Mouse (Mus musculus): Measurements from ENCODE around the gene Pptc7. TPM values are rescaled to one million over a fixed set of nuclear protein-coding genes. Genes with fewer than 3 reads are reported as not detected.

The Pptc7 gene
- 38.6 TPM for polyA plus RNA-seq (2015; fragmentation: Illumina TruSeq; extraction: RNeasy Lipid Tissue Mini Kit (QIAGEN cat#74804); ENCODE audit: low read depth, low replicate concordance)

DNA sequence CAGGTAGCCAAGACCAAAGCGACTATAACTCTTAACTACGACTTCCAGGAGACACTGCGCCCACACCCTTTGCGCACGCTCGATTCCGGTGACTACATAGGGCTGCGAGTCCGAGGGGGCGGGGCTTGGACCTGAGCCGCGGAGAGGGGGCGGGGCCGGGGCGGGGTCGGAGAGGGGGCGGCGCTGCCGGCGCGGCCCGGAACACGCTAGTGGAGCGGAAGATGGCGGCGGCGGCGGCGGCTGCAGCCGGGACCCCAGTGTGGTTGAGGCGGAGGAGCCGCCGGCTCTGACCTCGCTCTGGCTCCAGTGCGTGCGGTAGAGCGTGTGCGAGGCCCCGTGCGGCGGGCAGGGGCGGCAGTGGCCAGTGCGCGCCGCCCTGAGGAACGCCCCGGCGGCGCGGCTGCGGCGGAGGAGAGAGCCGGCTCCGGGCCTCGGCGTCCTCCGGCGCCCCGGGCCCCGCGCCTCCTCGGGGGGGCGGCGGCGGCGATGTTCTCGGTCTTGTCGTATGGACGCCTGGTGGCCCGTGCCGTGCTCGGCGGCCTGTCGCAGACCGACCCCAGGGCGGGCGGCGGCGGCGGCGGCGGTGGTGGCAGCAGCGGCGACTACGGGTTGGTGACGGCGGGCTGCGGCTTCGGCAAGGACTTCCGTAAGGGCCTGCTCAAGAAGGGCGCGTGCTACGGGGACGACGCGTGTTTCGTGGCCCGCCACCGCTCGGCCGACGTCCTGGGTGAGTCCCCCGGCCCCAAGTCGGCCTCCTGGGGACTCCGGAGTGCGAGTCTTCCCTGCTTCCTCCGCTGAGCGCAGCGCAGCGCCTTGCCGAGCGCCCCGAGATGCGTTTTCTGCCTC lies at the start of gene Pptc7:
TSS of gene Pptc7 (plus strand) at position 183 of the 846 bp plus-strand sequence.

DNA sequence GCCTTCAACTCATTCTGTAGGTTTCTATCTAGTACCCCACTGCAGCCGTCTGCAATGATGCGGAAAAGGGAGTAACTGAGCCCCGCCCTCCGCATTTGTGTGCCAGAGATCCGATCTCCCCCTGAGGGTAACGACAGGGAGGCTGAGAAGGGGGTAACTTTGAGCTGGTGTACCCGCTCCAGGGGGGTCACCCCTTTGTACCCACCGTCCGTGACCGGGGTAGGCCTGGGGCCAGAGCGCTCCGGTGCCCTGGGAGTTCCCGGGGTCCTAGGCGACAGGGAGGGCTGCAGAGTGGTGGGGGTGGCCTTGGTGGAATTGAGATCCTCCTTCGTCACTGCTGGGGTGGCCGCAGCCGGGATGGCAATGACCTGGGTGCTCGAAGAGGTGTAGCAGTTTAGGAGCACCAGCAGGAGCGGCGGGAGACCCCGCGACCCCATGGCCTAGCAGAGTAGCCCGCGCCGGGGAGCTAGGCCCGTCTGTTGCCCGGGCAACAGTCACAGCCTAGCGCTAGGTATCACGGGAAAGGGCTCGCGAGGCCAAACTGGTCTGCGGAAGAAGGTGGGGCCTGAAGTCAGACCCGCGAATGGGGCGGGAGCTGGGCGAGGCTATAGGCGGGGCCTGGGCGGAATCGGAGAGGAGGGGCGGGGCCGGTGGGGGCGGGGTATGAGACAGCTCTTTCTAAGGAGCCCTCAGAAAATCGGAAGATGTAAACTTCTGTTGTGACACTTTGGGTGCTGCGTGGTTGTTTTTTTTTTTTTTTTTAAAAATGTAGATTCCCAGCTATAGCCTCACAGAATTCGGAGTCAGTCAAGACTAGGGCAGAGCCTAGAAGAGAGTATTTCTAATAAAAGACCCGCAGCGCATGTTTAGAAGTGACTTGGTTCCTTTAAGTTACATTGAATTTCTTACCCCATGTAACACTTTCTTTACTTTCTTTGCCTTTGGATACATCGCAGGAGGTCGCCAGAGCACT lies 19.9 kb upstream of the Pptc7 start, which contains the start of gene Tctn1:
TSS of gene Tctn1 (minus strand) at position 528 of the 973 bp plus-strand sequence.

DNA sequence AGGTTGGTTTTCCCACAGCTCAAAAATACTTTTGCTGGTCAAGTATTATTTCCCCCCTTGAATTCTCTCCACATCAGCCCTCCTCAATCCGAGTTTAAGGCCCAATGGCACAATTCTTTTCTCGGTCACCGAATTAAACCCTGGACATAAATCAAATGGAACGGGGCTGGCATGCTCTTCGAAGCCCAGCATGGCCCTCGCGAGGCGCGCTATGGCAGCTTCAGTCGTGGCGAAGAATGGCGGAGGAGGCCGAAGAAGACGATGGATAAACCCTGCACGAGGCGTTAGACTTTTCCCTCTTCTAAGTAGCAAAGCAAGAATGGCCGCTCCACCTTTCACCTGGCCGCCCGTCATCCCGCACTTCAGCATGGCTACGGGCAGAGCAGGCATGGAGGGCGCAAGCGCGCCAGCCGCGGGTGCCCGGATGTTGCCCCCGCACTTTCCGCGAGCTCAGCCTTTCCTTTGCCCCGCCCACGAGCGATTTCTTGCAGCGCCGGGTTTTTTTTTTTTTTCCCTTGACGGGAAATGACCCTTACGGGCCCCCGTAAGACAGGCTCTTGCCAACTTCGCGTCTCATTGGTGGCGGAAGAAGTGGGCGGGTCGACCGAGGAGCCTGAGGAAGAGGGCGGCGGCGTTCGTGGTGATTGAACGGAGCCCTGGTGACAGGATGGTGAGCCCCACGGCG lies 69.8 kb downstream of the Pptc7 start, which contains the start of the genes Rad9b and Vps29:
TSS of gene Rad9b (minus strand) at position 427 of the 685 bp plus-strand sequence.
TSS of gene Vps29 (plus strand) at position 563 of the 685 bp plus-strand sequence.

DNA sequence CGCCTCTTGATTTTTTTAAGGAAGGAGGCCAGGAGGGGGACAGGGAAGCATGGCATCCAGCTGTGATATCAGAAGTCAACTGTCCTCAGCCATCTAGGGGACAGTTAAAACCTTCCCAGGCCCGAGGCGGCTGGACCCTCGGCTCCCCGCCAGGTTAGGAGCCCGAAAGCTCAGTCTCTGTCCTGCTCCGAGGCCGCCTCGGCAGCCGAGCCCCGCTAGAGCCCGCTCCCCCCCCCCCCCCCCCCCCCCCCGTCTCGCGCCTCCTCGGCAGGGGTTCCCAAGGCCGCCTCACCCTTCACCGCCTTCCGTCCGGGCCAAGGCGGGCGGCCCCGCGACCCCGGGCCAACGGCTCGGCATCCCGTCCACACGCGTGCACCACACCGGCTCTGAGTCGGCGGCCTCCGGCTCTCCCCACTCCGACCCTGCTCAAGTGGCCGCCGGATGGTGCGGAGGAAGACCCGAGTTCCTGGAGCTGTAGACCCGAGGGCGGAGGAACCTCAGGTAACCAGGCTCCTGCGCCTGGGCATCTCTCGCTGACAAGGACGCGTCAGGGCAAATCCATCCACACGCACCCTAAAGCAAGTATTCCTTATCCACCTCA lies 87.5 kb downstream of the Pptc7 start, which contains the start of gene Gpn3:
TSS of gene Gpn3 (plus strand) at position 286 of the 601 bp plus-strand sequence.

DNA sequence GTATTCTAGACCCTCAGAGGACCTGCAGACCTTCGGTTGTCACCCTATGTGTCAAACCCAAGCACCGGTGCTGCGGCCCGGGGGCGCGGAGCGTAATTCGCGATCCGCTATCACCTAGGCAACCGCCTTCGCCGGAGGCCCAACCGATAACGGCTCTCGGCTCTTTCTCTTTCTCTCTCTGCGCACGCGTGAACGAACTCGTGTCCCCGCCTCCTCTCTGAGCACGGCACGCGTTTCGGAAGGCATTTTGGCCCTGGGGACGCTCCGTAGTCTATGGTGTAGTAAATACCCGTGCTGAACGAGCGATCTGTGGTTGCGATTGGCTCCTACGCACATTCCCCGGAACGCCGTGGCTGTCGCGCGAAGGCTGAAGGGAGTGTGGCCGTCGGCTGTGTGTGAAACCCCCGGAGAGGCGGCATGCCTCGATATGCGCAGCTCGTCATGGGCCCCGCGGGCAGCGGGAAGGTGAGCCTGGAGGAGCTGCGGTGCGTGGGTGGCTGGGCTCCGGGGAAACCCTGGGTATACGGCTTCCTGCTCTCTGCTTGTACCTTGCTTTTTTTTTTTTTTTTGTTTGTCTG lies 88.1 kb downstream of the Pptc7 start, which contains the start of gene Fam216a:
TSS of gene Fam216a (minus strand) at position 173 of the 578 bp plus-strand sequence.

Other genes starting within 250 kb of the Pptc7 start
- 45.2 TPM for gene Cux2, start 234.3 kb upstream of the Pptc7 start, polyA plus RNA-seq (2015; fragmentation: Illumina TruSeq; extraction: RNeasy Lipid Tissue Mini Kit (QIAGEN cat#74804); ENCODE audit: low read depth, low replicate concordance)
- 6.2 TPM for gene Myl2, start 183.4 kb upstream of the Pptc7 start, polyA plus RNA-seq (2015; fragmentation: Illumina TruSeq; extraction: RNeasy Lipid Tissue Mini Kit (QIAGEN cat#74804); ENCODE audit: low read depth, low replicate concordance)
- gene Ccdc63, start 143.5 kb upstream of the Pptc7 start, polyA plus RNA-seq (2015; fragmentation: Illumina TruSeq; extraction: RNeasy Lipid Tissue Mini Kit (QIAGEN cat#74804); ENCODE audit: low read depth, low replicate concordance), result 1.8 TPM
- gene Ppp1cc, start 126.1 kb upstream of the Pptc7 start, polyA plus RNA-seq (2015; fragmentation: Illumina TruSeq; extraction: RNeasy Lipid Tissue Mini Kit (QIAGEN cat#74804); ENCODE audit: low read depth, low replicate concordance), result 233 TPM
- gene Hvcn1, start 77.6 kb upstream of the Pptc7 start, polyA plus RNA-seq (2015; fragmentation: Illumina TruSeq; extraction: RNeasy Lipid Tissue Mini Kit (QIAGEN cat#74804); ENCODE audit: low read depth, low replicate concordance), result 2.3 TPM
- 13.6 TPM for gene Tctn1, start 19.9 kb upstream of the Pptc7 start, polyA plus RNA-seq (2015; fragmentation: Illumina TruSeq; extraction: RNeasy Lipid Tissue Mini Kit (QIAGEN cat#74804); ENCODE audit: low read depth, low replicate concordance)
- 4.4 TPM for gene Rad9b, start 69.9 kb downstream of the Pptc7 start, polyA plus RNA-seq (2015; fragmentation: Illumina TruSeq; extraction: RNeasy Lipid Tissue Mini Kit (QIAGEN cat#74804); ENCODE audit: low read depth, low replicate concordance)
- 303 TPM for gene Vps29, start 70.0 kb downstream of the Pptc7 start, polyA plus RNA-seq (2015; fragmentation: Illumina TruSeq; extraction: RNeasy Lipid Tissue Mini Kit (QIAGEN cat#74804); ENCODE audit: low read depth, low replicate concordance)
- gene Gpn3, start 87.5 kb downstream of the Pptc7 start, polyA plus RNA-seq (2015; fragmentation: Illumina TruSeq; extraction: RNeasy Lipid Tissue Mini Kit (QIAGEN cat#74804); ENCODE audit: low read depth, low replicate concordance), result 26.3 TPM
- gene Fam216a, start 88.0 kb downstream of the Pptc7 start, polyA plus RNA-seq (2015; fragmentation: Illumina TruSeq; extraction: RNeasy Lipid Tissue Mini Kit (QIAGEN cat#74804); ENCODE audit: low read depth, low replicate concordance), result 93.5 TPM
- 466 TPM for gene Arpc3, start 107.5 kb downstream of the Pptc7 start, polyA plus RNA-seq (2015; fragmentation: Illumina TruSeq; extraction: RNeasy Lipid Tissue Mini Kit (QIAGEN cat#74804); ENCODE audit: low read depth, low replicate concordance)
- 33.7 TPM for gene Anapc7, start 137.3 kb downstream of the Pptc7 start, polyA plus RNA-seq (2015; fragmentation: Illumina TruSeq; extraction: RNeasy Lipid Tissue Mini Kit (QIAGEN cat#74804); ENCODE audit: low read depth, low replicate concordance)
- 449 TPM for gene Atp2a2, start 217.9 kb downstream of the Pptc7 start, polyA plus RNA-seq (2015; fragmentation: Illumina TruSeq; extraction: RNeasy Lipid Tissue Mini Kit (QIAGEN cat#74804); ENCODE audit: low read depth, low replicate concordance)

All from brain, adult 10 weeks (tissue).